Mouse (Mus musculus) ES-E14 (cell line): ENCODE measurements at regions not wholly inside any gene's neighbourhood (a gene's known extent, or its start where the extent isn't known, plus 50 kb on each side); places are given as distances from the start of the nearest gene placed in this dataset.

ENCODE experiments used
- MAFK ChIP-seq: IDR thresholded peaks from 2 replicates; pipeline ENCODE4 v1.6.1; 2014; ENCODE audit warnings: mild to moderate bottlenecking, low read depth, low read length, inconsistent platforms; ENCODE audit not compliant: insufficient read depth
- ZC3H11A ChIP-seq: IDR thresholded peaks from 2 replicates; pipeline ENCODE4 v1.6.1; 2012; ENCODE audit warnings: low read depth, mild to moderate bottlenecking, inconsistent platforms, low read length, borderline replicate concordance

DNA sequence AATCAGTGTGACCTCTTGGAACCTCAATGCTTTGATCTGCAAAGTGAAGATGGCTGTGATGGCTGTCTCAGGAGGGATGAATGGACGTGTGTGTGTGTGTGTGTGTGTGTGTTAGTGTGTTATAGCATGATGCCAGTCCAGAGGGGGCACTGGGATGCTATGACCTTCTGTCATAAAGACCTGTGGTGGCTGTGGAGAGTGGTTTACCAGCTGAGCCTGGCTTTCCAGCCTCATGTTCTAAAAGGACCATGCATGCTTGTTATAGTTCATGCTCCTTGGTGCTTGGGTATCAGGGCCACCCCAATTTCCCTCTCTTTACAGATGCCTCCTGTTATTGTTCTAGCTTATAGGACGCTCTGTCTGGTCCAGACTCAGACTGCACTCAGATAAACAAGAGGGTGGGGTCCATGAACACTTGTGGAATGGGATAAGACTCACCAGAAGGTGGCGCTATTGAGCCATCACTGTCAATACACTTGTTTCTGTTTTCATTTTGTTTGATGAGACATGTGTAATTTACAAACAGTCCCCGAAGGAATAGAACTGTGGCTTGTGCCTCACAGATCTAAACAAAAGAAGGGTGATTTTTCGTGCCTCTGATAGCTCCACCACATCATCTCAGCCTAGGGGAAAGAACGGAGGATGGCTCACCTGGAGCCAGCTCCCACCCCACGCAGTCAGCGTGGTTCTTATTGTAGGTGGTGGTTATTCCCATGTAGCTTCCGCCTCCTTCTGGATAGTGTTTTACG lies 140.9 kb downstream of the Nucb2 start:
- TF ChIP-seq ZC3H11A: peak; percentile 37; the same call in 1 of the 2 replicates
- no peak for TF ChIP-seq MAFK
